Mouse (Mus musculus) small intestine, adult 2 months (tissue): ENCODE data around the gene Ltb.

Experiments
- CTCF ChIP-seq: fragments of 200-500 bp; IDR thresholded peaks from 2 replicates; pipeline ENCODE4 v1.5.1; 2012; ENCODE audit warnings: low read depth, mild to moderate bottlenecking, control low read depth, inconsistent platforms, low read length, moderate library complexity, mixed read lengths; ENCODE audit not compliant: insufficient replicate concordance, insufficient read length; ENCODE audit errors: extremely low read depth
- POLR2A ChIP-seq: fragments of 200-500 bp; IDR thresholded peaks from 2 replicates; pipeline ENCODE4 v1.6.1; 2012; ENCODE audit warnings: low read depth, mild to moderate bottlenecking, control low read depth, inconsistent platforms, low read length, moderate library complexity

DNA sequence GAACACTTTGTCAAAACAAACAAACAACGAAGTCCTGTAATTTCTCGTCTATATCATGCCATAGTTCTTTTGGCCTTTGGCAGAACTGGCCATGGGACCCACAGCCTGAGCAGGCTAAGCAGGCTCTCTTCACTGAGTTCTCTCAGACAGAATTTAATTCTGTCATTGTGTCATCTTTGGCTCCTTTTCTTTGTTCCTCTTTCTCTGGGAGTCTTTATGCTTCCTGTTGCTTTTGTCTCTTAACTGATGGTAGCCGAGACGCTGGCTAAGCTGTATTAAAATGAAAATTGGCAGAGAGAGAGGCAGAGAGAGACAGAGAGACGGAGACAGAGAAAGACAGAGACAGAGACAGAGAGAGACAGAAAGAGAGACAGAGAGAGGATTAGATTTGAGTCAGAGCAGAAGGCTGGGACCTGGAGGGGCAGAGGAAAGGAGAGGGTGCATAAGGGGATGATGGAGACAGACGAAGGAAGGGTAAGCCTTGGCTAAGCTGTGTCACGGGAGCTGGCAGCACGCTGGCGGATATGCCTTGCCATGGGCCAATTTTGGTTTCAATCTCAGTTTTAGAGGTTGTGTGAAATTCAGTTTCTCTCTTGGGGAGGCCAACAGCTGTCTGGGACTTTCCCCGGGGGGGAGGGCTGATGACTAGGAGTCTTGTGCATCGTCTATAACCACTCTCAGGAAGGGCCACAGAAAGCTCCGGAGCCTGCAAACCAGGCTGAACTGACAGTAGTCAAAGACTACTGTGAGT, 15.7 kb downstream of the Ltb start:
- TF ChIP-seq POLR2A = no peak
- TF ChIP-seq CTCF = no peak
